Mouse (Mus musculus) stomach, postnatal 0 days (tissue): ENCODE measurements at regions not wholly inside any gene's neighbourhood (a gene's known extent, or its start where the extent isn't known, plus 50 kb on each side); places are given as distances from the start of the nearest gene placed in this dataset.

Experiments used
- ATAC-seq: fragments of 200-750 bp; cut with Nextera tagmentation; 2 replicates; pipeline ENCODE4 v1.8.0; 2017; ENCODE audit not compliant: low FRiP score, low TSS enrichment
- DNase-seq: peaks from one replicate; pipeline ENCODE4 v3.0.0-alpha.2; 2016; ENCODE audit warnings: low spot score
- H3K27ac ChIP-seq: fragments of 300-500 bp; sonication (generic); replicated peaks from 2 replicates; pipeline ENCODE4 v1.5.1; 2014; ENCODE audit warnings: mild to moderate bottlenecking, control low read depth
- H3K27me3 ChIP-seq: fragments of 300-500 bp; sonication (generic); 2 replicates; pipeline ENCODE4 v1.6.1; 2014; ENCODE audit warnings: low read length; ENCODE audit not compliant: control insufficient read depth, insufficient read depth
- H3K36me3 ChIP-seq: fragments of 300-500 bp; sonication (generic); 2 replicates; pipeline ENCODE4 v1.6.1; 2014; ENCODE audit warnings: low read length, mixed read lengths; ENCODE audit not compliant: control insufficient read depth, insufficient read depth
- H3K4me1 ChIP-seq: fragments of 300-500 bp; sonication (generic); replicated peaks from 2 replicates; pipeline ENCODE4 v1.6.1; 2014; ENCODE audit warnings: antibody characterized with exemption; ENCODE audit not compliant: control insufficient read depth, insufficient read depth
- H3K4me2 ChIP-seq: fragments of 300-500 bp; sonication (generic); replicated peaks from 2 replicates; pipeline ENCODE4 v1.6.1; 2014; ENCODE audit warnings: low read depth, mild to moderate bottlenecking, control low read depth, moderate library complexity
- H3K4me3 ChIP-seq: fragments of 300-500 bp; sonication (generic); 2 replicates; pipeline ENCODE4 v1.5.1; 2014; ENCODE audit warnings: low read depth, low read length, control low read depth
- H3K9ac ChIP-seq: fragments of 300-500 bp; sonication (generic); 2 replicates; pipeline ENCODE4 v1.6.1; 2014; ENCODE audit warnings: mild to moderate bottlenecking, low read length, control low read depth, mixed read lengths
- H3K9me3 ChIP-seq: fragments of 300-500 bp; sonication (generic); 2 replicates; pipeline ENCODE4 v1.6.1; 2016; ENCODE audit warnings: low read length; ENCODE audit not compliant: control insufficient read depth
- CTCF ChIP-seq: IDR thresholded peaks from 2 replicates; pipeline ENCODE4 v1.5.1; 2016; ENCODE audit warnings: antibody characterized with exemption, low read depth, mild to moderate bottlenecking, moderate library complexity
- EP300 ChIP-seq: optimal IDR thresholded peaks from 2 replicates; pipeline ENCODE3; 2016; ENCODE audit warnings: antibody characterized with exemption
- WGBS: fragments of 180-500 bp; shearing (Covaris S2); extraction: QIAGEN DNeasy Blood & Tissue Kit; methylation state at CpG from one replicate; pipeline ENCODE4 v1.1.7; 2014; 5-methylcytosine and 5-hydroxymethylcytosine counted together

DNA sequence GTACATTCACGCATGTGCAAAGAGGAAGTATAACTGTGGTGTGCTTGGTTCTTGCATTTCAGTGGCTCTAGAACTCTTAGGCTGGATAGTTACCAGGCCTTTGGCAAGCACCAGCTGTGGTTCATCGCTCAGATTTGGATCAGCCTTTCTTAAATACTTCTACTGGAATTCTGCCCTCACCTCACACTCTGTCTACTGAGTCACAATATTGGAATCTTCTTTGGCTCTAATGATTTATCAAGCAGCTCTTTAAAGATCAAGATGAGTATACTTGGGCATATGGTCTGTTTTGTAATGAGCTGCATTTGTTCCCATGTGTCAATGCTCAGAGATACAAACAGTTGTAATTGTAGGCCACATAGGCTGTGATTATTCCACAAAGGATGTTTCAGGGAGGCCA lies 197.5 kb downstream of the Icos start:
- no peak for ATAC-seq
- H3K4me3 ChIP-seq: no peak overlapping the region
- H3K4me2 ChIP-seq: no peak overlapping the region
- no peaks in the 10 kb centered on the region for H3K36me3 ChIP-seq
- H3K27me3 ChIP-seq: no peaks in the 10 kb centered on the region
- DNase-seq: no peak
- TF ChIP-seq CTCF (no peak), EP300 (no peak)
- no peak overlapping the region for H3K9ac ChIP-seq
- H3K4me1 ChIP-seq: no peaks in the 10 kb centered on the region
- no peak overlapping the region for H3K27ac ChIP-seq
- H3K9me3 ChIP-seq: no peaks in the 10 kb centered on the region
- 71% methylated on average over 2 of the region's 2 CpGs for WGBS

DNA sequence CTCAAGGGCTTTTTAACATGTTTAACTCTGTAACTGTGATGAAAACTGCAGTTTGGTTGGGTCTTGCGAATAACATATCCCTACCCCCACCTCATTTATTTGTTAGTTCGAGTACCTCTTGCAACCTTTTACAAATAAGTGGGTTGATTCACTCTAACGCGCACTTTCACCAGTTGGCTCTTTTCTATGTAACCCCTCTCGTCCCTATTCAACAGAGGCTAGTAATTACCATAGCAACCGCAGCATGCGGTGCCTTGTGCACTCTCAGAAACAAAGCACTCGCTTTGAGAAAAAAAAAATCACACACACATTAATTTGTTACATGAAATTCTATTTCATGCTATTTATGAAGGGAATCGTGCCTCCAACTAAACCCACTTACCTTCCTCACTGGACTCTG lies 201.7 kb downstream of the Icos start:
- Histone ChIP-seq H3K36me3 (no peaks in the 10 kb centered on the region), H3K27me3 (no peaks in the 10 kb centered on the region), H3K4me2 (no peak overlapping the region), H3K4me3 (no peak overlapping the region), H3K9me3 (no peaks in the 10 kb centered on the region), H3K9ac (no peak overlapping the region), H3K27ac (no peak overlapping the region), H3K4me1 (no peaks in the 10 kb centered on the region)
- whole genome bisulfite sequencing: 70% methylated on average over 9 of the region's 9 CpGs
- ATAC-seq: no peak
- TF ChIP-seq CTCF (no peak), EP300 (no peak)
- no peak for DNase-seq

DNA sequence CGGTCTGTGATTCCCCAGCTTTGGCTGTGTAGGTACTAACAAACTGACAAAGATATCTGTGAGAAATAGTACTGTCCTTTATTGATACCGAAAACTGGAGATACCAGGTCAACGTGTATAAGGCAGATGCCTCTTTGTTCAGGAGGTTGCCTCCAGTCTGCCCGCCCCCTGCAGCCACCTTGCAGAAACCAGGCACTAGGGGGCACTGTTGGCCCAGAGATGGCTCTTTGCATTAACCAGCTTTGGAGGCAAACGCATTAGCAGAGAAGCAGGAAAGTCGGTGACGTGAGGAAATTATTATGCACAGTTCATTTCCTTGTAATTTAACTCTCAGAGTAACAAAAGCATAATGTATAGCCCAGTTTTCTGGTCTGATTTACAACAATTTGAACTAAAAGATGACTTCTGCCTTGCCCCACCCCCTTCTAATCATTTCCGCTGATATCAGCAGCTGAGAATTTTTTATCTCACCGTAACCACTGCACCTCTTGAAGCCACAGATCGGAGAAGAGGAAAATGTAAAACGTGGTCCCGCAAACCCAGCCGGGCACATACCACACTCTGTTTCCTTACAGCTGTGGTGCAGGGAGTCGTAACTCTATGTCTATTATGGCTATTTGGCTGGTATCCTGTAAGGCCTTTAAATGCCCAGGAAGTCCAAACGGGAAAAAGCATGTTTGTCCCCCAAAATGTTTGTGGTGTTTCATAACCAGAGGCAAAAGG lies 203.5 kb downstream of the Icos start:
- H3K36me3 ChIP-seq: no peaks in the 10 kb centered on the region
- peak overlapping the region; percentile 18; the same call in 1 of the 2 replicates for H3K4me3 ChIP-seq
- H3K4me2 ChIP-seq: peak overlapping the region; percentile 55
- ATAC-seq: peak; percentile 79
- DNase-seq: peak; percentile 92
- no peak overlapping the region for H3K9ac ChIP-seq
- no peaks in the 10 kb centered on the region for H3K9me3 ChIP-seq
- TF ChIP-seq CTCF: peak; percentile 99
- TF ChIP-seq EP300: no peak
- H3K4me1 ChIP-seq: no peaks in the 10 kb centered on the region
- no peaks in the 10 kb centered on the region for H3K27me3 ChIP-seq
- no peak overlapping the region for H3K27ac ChIP-seq
- WGBS: 19% methylated on average over 15 of the region's 15 CpGs

DNA sequence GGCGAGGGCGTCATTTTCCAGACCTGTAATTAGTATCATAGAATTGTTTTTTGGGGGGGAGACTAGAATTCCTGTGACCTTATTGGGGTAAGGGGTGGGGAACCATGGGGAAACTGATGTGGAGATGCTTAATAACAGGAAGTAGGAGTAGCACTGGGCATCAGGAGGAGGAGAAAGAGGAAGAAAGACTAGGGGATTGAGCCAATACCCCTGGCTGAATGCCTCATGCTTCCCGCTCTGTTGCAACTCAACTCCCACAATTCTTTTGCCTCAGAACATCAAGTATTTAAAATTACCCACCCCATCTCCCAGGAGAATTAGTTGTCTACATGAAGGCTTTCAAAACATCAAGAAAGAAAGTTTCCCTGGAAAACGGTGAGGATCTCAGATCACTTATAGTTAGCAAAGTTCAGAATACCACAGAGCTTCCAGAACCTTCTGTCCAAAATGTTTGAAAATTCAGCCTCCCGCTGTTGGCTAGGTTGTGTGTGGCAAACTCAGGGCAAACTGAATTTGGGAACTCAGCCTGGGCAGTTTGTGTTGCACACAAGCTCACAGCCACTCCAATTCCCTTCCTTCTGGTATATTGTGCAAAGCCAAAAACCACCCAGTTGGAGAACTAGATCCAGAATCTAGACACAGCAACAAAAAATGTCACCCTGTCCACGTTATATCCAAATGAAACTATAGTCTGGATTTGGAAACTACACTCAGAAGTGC lies 209.8 kb downstream of the Icos start:
- no peaks in the 10 kb centered on the region for H3K9me3 ChIP-seq
- H3K27me3 ChIP-seq: no peaks in the 10 kb centered on the region
- no peak overlapping the region for H3K4me2 ChIP-seq
- DNase-seq (no peak), ATAC-seq (no peak)
- TF ChIP-seq EP300 (no peak), CTCF (no peak)
- no peaks in the 10 kb centered on the region for H3K4me1 ChIP-seq
- H3K9ac ChIP-seq: no peak overlapping the region
- no peak overlapping the region for H3K4me3 ChIP-seq
- H3K27ac ChIP-seq: no peak overlapping the region
- WGBS: 79% methylated on average over 6 of the region's 6 CpGs
- no peaks in the 10 kb centered on the region for H3K36me3 ChIP-seq

DNA sequence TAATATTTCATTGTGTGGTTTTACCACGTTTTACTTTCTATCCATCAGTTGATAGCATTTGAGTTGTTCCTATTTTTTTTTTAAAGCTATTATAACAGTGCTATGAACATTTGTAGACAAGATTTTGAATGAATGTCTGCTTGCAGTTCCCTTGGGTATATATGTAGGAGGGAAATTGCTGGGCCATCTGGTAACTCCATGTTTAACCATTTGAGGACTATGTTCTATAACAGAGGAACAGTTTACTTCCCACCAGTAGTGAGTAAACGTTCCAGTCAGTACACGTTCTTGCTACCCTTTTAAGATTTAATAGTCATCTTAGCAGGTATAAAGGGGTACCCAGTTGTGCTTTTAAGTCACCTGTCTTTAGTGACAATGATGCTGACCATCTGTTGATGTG lies 213.2 kb downstream of the Icos start:
- Histone ChIP-seq H3K4me2 (no peak overlapping the region), H3K9ac (no peak overlapping the region), H3K9me3 (no peaks in the 10 kb centered on the region), H3K27ac (no peak overlapping the region), H3K4me1 (no peaks in the 10 kb centered on the region), H3K36me3 (no peaks in the 10 kb centered on the region), H3K4me3 (no peak overlapping the region), H3K27me3 (no peaks in the 10 kb centered on the region)
- TF ChIP-seq CTCF (no peak), EP300 (no peak)
- 65% methylated on average over 3 of the region's 3 CpGs for WGBS
- ATAC-seq (no peak), DNase-seq (no peak)

DNA sequence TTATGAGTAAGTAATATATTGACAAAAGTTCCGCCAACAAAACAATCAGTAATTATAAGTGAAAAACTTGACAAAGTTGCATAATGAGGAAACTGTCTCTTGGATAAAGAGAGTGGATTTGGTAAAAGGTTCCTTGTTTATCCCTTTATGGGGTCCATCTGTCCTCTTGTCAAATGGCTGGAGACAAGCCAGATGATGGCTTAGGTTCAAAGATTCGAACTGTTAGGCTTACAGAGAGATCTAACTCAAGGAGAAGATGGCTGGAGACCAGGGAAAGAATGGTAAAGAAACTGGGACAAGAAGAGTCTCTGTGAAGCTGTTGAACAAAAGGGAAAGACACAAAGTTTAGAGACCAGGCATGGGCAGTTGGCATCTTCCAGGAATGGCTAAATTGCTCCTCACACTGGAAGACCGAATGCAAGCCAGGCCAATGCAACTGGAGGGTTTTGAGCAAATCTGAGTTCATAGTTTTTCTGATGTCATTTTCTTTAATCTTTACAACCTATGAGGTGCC lies 220.9 kb downstream of the Icos start:
- ATAC-seq (no peak), DNase-seq (no peak)
- no peak overlapping the region for H3K9ac ChIP-seq
- WGBS: 71% methylated on average over 3 of the region's 3 CpGs
- H3K4me2 ChIP-seq: no peak overlapping the region
- no peak overlapping the region for H3K4me3 ChIP-seq
- no peaks in the 10 kb centered on the region for H3K36me3 ChIP-seq
- H3K27me3 ChIP-seq: no peaks in the 10 kb centered on the region
- no peaks in the 10 kb centered on the region for H3K9me3 ChIP-seq
- no peak for TF ChIP-seq CTCF
- TF ChIP-seq EP300: no peak
- no peak overlapping the region for H3K27ac ChIP-seq
- no peaks in the 10 kb centered on the region for H3K4me1 ChIP-seq
